Mouse (Mus musculus): ENCODE results near the gene Inf2.

GRCm38 (mm10) chr12:112541483-112542091 lies 47.0 kb upstream of the Inf2 start:
- TF ChIP-seq POLR2A (IDR thresholded peaks at IDR 0.05; ENCODE audit: borderline replicate concordance, low read depth, low read length) = no peak
- no peak for TF ChIP-seq CTCF (IDR thresholded peaks at IDR 0.05; ENCODE audit: low read depth, low read length)
